Mouse (Mus musculus): ENCODE results near the gene Map4. TPM values are rescaled to one million over a fixed set of nuclear protein-coding genes. Genes with fewer than 3 reads are reported as not detected.
A peak's percentile ranks its signal among the peaks of the same experiment; 100 is the strongest.

The Map4 gene
- polyA plus RNA-seq, 1 experiment from 2014 or later = 79.9 TPM

GRCm38 (mm10) chr9:109896253-109897150 lies 34.8 kb upstream of the Map4 start:
- Histone ChIP-seq H3K9me3 (ENCODE audit: control insufficient read depth, low read length) (no peaks in the 10 kb centered on the region), H3K36me3 (ENCODE audit: control insufficient read depth, insufficient read depth, low read length) (peaks cover 30% of the 10 kb centered on the region), H3K27me3 (ENCODE audit: control insufficient read depth, insufficient read depth, low read length) (no peaks in the 10 kb centered on the region), H3K27ac (replicated peaks in 1 of 2; ENCODE audit: control insufficient read depth in 1 of 2, insufficient read depth in 1 of 2, low read depth in 2 of 2, low read length in 2 of 2) (no peak overlapping the region), H3K4me1 (ENCODE audit: control insufficient read depth in 2 of 2, insufficient read depth in 2 of 2, low read length in 2 of 2) (peaks cover 9 to 13% of the 10 kb centered on the region in 2 experiments), H3K4me3 (ENCODE audit: control insufficient read depth in 1 of 2, insufficient read depth in 1 of 2, low read depth in 1 of 2, low read length in 2 of 2) (no peak overlapping the region), H3K4me2 (ENCODE audit: low read length) (no peak overlapping the region), H3K9ac (ENCODE audit: low read length) (no peak overlapping the region)
- 64% methylated on average over 8 of the region's 8 CpGs for WGBS
- ATAC-seq (ENCODE audit: insufficient number of reproducible peaks, insufficient read depth, low FRiP score, low read depth) = no peak

- Histone ChIP-seq H3K9ac (ENCODE audit: low read length) (no peak overlapping the region), H3K4me1 (ENCODE audit: control insufficient read depth in 2 of 2, insufficient read depth in 2 of 2, low read length in 2 of 2) (peaks cover 9 to 13% of the 10 kb centered on the region in 2 experiments), H3K4me2 (ENCODE audit: low read length) (no peak overlapping the region), H3K9me3 (ENCODE audit: control insufficient read depth, low read length) (no peaks in the 10 kb centered on the region), H3K36me3 (ENCODE audit: control insufficient read depth, insufficient read depth, low read length) (peaks cover 15% of the 10 kb centered on the region), H3K4me3 (ENCODE audit: control insufficient read depth in 1 of 2, insufficient read depth in 1 of 2, low read depth in 1 of 2, low read length in 2 of 2) (no peak overlapping the region), H3K27me3 (ENCODE audit: control insufficient read depth, insufficient read depth, low read length) (no peaks in the 10 kb centered on the region), H3K27ac (replicated peaks in 1 of 2; ENCODE audit: control insufficient read depth in 1 of 2, insufficient read depth in 1 of 2, low read depth in 2 of 2, low read length in 2 of 2) (no peak overlapping the region)
- no peak for ATAC-seq (ENCODE audit: insufficient number of reproducible peaks, insufficient read depth, low FRiP score, low read depth)
- 24% methylated on average over 2 of the region's 2 CpGs for WGBS
These were observed 33.2 kb upstream of the Map4 start for GRCm38 (mm10) chr9:109898027-109898426.

- Histone ChIP-seq H3K4me2 (ENCODE audit: low read length) (no peak overlapping the region), H3K9me3 (ENCODE audit: control insufficient read depth, low read length) (no peaks in the 10 kb centered on the region), H3K27me3 (ENCODE audit: control insufficient read depth, insufficient read depth, low read length) (no peaks in the 10 kb centered on the region), H3K36me3 (ENCODE audit: control insufficient read depth, insufficient read depth, low read length) (0 out of 2 replicates have a peak, but pooled peaks cover 4% of the 10 kb centered on the region), H3K4me3 (ENCODE audit: control insufficient read depth in 1 of 2, insufficient read depth in 1 of 2, low read depth in 1 of 2, low read length in 2 of 2) (no peak overlapping the region), H3K4me1 (ENCODE audit: control insufficient read depth in 2 of 2, insufficient read depth in 2 of 2, low read length in 2 of 2) (peaks cover 9 to 10% of the 10 kb centered on the region in 2 experiments), H3K27ac (replicated peaks in 1 of 2; ENCODE audit: control insufficient read depth in 1 of 2, insufficient read depth in 1 of 2, low read depth in 2 of 2, low read length in 2 of 2) (peak overlapping the region; percentile 23 to 41; a peak in 3 of 4 replicates), H3K9ac (ENCODE audit: low read length) (no peak overlapping the region)
- WGBS = 63% methylated on average over 10 of the region's 15 CpGs
- no peak for ATAC-seq (ENCODE audit: insufficient number of reproducible peaks, insufficient read depth, low FRiP score, low read depth)
These were observed 31.9 kb upstream of the Map4 start for GRCm38 (mm10) chr9:109899361-109899760.

GRCm38 (mm10) chr9:109899774-109900173 lies 31.5 kb upstream of the Map4 start:
- no peak overlapping the region for H3K4me3 ChIP-seq (ENCODE audit: control insufficient read depth in 1 of 2, insufficient read depth in 1 of 2, low read depth in 1 of 2, low read length in 2 of 2)
- H3K9me3 ChIP-seq (ENCODE audit: control insufficient read depth, low read length) = no peaks in the 10 kb centered on the region
- no peak overlapping the region for H3K4me2 ChIP-seq (ENCODE audit: low read length)
- H3K27ac ChIP-seq (replicated peaks in 1 of 2; ENCODE audit: control insufficient read depth in 1 of 2, insufficient read depth in 1 of 2, low read depth in 2 of 2, low read length in 2 of 2) = peak overlapping the region; percentile 23 to 41; a peak in 3 of 4 replicates
- WGBS = 49% methylated on average over 8 of the region's 8 CpGs
- no peaks in the 10 kb centered on the region for H3K27me3 ChIP-seq (ENCODE audit: control insufficient read depth, insufficient read depth, low read length)
- peaks cover 7% of the 10 kb centered on the region in 2 experiments for H3K4me1 ChIP-seq (ENCODE audit: control insufficient read depth in 2 of 2, insufficient read depth in 2 of 2, low read length in 2 of 2)
- no peak for ATAC-seq (ENCODE audit: insufficient number of reproducible peaks, insufficient read depth, low FRiP score, low read depth)
- H3K9ac ChIP-seq (ENCODE audit: low read length) = no peak overlapping the region
- 0 out of 2 replicates have a peak, but pooled peaks cover 4% of the 10 kb centered on the region for H3K36me3 ChIP-seq (ENCODE audit: control insufficient read depth, insufficient read depth, low read length)

GRCm38 (mm10) chr9:109900604-109901003 lies 30.7 kb upstream of the Map4 start:
- peaks cover 7% of the 10 kb centered on the region in 2 experiments for H3K4me1 ChIP-seq (ENCODE audit: control insufficient read depth in 2 of 2, insufficient read depth in 2 of 2, low read length in 2 of 2)
- H3K27ac ChIP-seq (replicated peaks in 1 of 2; ENCODE audit: control insufficient read depth in 1 of 2, insufficient read depth in 1 of 2, low read depth in 2 of 2, low read length in 2 of 2) = no peak overlapping the region
- no peak overlapping the region for H3K4me3 ChIP-seq (ENCODE audit: control insufficient read depth in 1 of 2, insufficient read depth in 1 of 2, low read depth in 1 of 2, low read length in 2 of 2)
- H3K9ac ChIP-seq (ENCODE audit: low read length) = no peak overlapping the region
- H3K9me3 ChIP-seq (ENCODE audit: control insufficient read depth, low read length) = no peaks in the 10 kb centered on the region
- ATAC-seq (ENCODE audit: insufficient number of reproducible peaks, insufficient read depth, low FRiP score, low read depth) = no peak
- 0 out of 2 replicates have a peak, but pooled peaks cover 3% of the 10 kb centered on the region for H3K36me3 ChIP-seq (ENCODE audit: control insufficient read depth, insufficient read depth, low read length)
- WGBS = 66% methylated on average over 3 of the region's 3 CpGs
- H3K27me3 ChIP-seq (ENCODE audit: control insufficient read depth, insufficient read depth, low read length) = no peaks in the 10 kb centered on the region
- H3K4me2 ChIP-seq (ENCODE audit: low read length) = no peak overlapping the region

GRCm38 (mm10) chr9:109902246-109902645 lies 29.0 kb upstream of the Map4 start:
- WGBS = 60% methylated on average over 4 of the region's 4 CpGs

GRCm38 (mm10) chr9:109902740-109903139 lies 28.5 kb upstream of the Map4 start:
- no peaks in the 10 kb centered on the region for H3K36me3 ChIP-seq (ENCODE audit: control insufficient read depth, insufficient read depth, low read length)
- H3K9ac ChIP-seq (ENCODE audit: low read length) = no peak overlapping the region
- no peak for ATAC-seq (ENCODE audit: insufficient number of reproducible peaks, insufficient read depth, low FRiP score, low read depth)
- H3K27ac ChIP-seq (replicated peaks in 1 of 2; ENCODE audit: control insufficient read depth in 1 of 2, insufficient read depth in 1 of 2, low read depth in 2 of 2, low read length in 2 of 2) = no peak overlapping the region
- no peaks in the 10 kb centered on the region for H3K9me3 ChIP-seq (ENCODE audit: control insufficient read depth, low read length)
- no peak overlapping the region for H3K4me3 ChIP-seq (ENCODE audit: control insufficient read depth in 1 of 2, insufficient read depth in 1 of 2, low read depth in 1 of 2, low read length in 2 of 2)
- WGBS = 78% methylated on average over 5 of the region's 5 CpGs
- peaks cover 12% of the 10 kb centered on the region in 2 experiments for H3K4me1 ChIP-seq (ENCODE audit: control insufficient read depth in 2 of 2, insufficient read depth in 2 of 2, low read length in 2 of 2)
- H3K27me3 ChIP-seq (ENCODE audit: control insufficient read depth, insufficient read depth, low read length) = no peaks in the 10 kb centered on the region
- H3K4me2 ChIP-seq (ENCODE audit: low read length) = no peak overlapping the region

More at GRCm38 (mm10) chr9:109902246-109902645, 29.0 kb upstream of the Map4 start:
- no peak overlapping the region for H3K27ac ChIP-seq (replicated peaks in 1 of 2; ENCODE audit: control insufficient read depth in 1 of 2, insufficient read depth in 1 of 2, low read depth in 2 of 2, low read length in 2 of 2)
- no peaks in the 10 kb centered on the region for H3K9me3 ChIP-seq (ENCODE audit: control insufficient read depth, low read length)
- H3K36me3 ChIP-seq (ENCODE audit: control insufficient read depth, insufficient read depth, low read length) = no peaks in the 10 kb centered on the region
- peaks cover 7 to 10% of the 10 kb centered on the region in 2 experiments for H3K4me1 ChIP-seq (ENCODE audit: control insufficient read depth in 2 of 2, insufficient read depth in 2 of 2, low read length in 2 of 2)
- H3K27me3 ChIP-seq (ENCODE audit: control insufficient read depth, insufficient read depth, low read length) = no peaks in the 10 kb centered on the region
- H3K4me3 ChIP-seq (ENCODE audit: control insufficient read depth in 1 of 2, insufficient read depth in 1 of 2, low read depth in 1 of 2, low read length in 2 of 2) = no peak overlapping the region
- no peak overlapping the region for H3K9ac ChIP-seq (ENCODE audit: low read length)
- H3K4me2 ChIP-seq (ENCODE audit: low read length) = no peak overlapping the region
- ATAC-seq (ENCODE audit: insufficient number of reproducible peaks, insufficient read depth, low FRiP score, low read depth) = no peak

All from heart, embryonic 14.5 days (tissue).